Mouse (Mus musculus) neural tube, embryonic 15.5 days (tissue): ENCODE data around the gene Lingo3. TPM values are rescaled to one million over a fixed set of nuclear protein-coding genes. Genes with fewer than 3 reads are reported as not detected.
"Not testable (repeated sequence)": the region's sequence is repeated elsewhere in the genome, so short reads cannot be mapped to it uniquely, and the experiment has no call there.

Source experiments
- ATAC-seq: fragments of 200-750 bp; cut with Nextera tagmentation; 2 replicates; pipeline ENCODE4 v1.8.0; 2017; ENCODE audit warnings: mild to moderate bottlenecking, moderate TSS enrichment, moderate library complexity; ENCODE audit not compliant: low FRiP score
- H3K27ac ChIP-seq: fragments of 300-500 bp; sonication (generic); replicated peaks from 2 replicates; pipeline ENCODE4 v1.5.1; 2015; ENCODE audit warnings: mild to moderate bottlenecking, inconsistent platforms
- H3K27me3 ChIP-seq: fragments of 300-500 bp; sonication (generic); replicated peaks from 2 replicates; pipeline ENCODE4 v1.6.1; 2015; ENCODE audit warnings: inconsistent platforms
- H3K36me3 ChIP-seq: fragments of 300-500 bp; sonication (generic); 2 replicates; pipeline ENCODE4 v1.6.1; 2015; ENCODE audit warnings: inconsistent platforms
- H3K4me1 ChIP-seq: fragments of 300-500 bp; sonication (generic); 2 replicates; pipeline ENCODE4 v1.6.1; 2015; ENCODE audit warnings: inconsistent platforms
- H3K4me2 ChIP-seq: fragments of 300-500 bp; sonication (generic); 2 replicates; pipeline ENCODE4 v1.6.1; 2015; ENCODE audit warnings: inconsistent platforms, mild to moderate bottlenecking, moderate library complexity
- H3K4me3 ChIP-seq: fragments of 300-500 bp; sonication (generic); replicated peaks from 2 replicates; pipeline ENCODE4 v1.5.1; 2015; ENCODE audit warnings: mild to moderate bottlenecking, inconsistent platforms
- H3K9ac ChIP-seq: fragments of 300-500 bp; sonication (generic); replicated peaks from 2 replicates; pipeline ENCODE4 v1.6.1; 2015; ENCODE audit warnings: mild to moderate bottlenecking, inconsistent platforms
- H3K9me3 ChIP-seq: fragments of 300-500 bp; sonication (generic); replicated peaks from 2 replicates; pipeline ENCODE4 v1.6.1; 2016; ENCODE audit warnings: inconsistent platforms
- WGBS: fragments of 180-500 bp; shearing (Covaris S2); methylation state at CpG from one replicate; pipeline ENCODE4 v1.1.7; 2015; ENCODE audit warnings: mixed read lengths; 5-methylcytosine and 5-hydroxymethylcytosine counted together
- polyA plus RNA-seq: library from polyadenylated mRNA; unstranded; fragments of >200 nt; fragmentation: Nextera tagmentation; extraction: Ambion mirVana; gene quantifications from 2 replicates; pipeline ENCODE4 v1.2.1, GENCODE M21; 2015

Lingo3 gene
- polyA plus RNA-seq, 1 experiment from 2014 or later, result 18.6 TPM

- not testable (repeated sequence) for H3K9ac ChIP-seq, H3K9me3 ChIP-seq, H3K36me3 ChIP-seq, H3K4me2 ChIP-seq, H3K4me3 ChIP-seq, H3K27ac ChIP-seq, ATAC-seq, H3K4me1 ChIP-seq, H3K27me3 ChIP-seq
- WGBS, result 85% methylated on average over 3 of the region's 3 CpGs
Measured at GRCm38 (mm10) chr10:80816303-80816702, 27.5 kb downstream of the Lingo3 start.

DNA sequence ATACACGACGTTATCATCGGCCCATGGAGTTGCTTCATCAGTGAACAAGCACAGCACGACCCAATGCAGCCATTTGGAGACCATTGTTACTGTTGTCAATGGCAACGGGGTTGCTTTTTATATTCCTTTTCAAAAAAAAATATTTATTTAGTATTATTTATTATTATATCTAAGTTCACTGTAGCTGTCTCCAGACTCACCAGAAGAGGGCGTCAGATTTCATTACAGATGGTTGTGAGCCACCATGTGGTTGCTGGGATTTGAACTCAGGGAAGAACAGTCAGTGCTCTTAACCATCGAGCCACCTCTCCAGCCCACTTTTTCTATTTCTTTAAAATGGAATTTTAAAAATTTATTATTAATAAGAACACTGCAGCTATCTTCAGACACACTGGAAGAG lies 29.0 kb downstream of the Lingo3 start:
- H3K4me3 ChIP-seq, result no peak overlapping the region
- 61% methylated on average over 7 of the region's 7 CpGs for WGBS
- no peaks in the 10 kb centered on the region for H3K4me1 ChIP-seq
- H3K27ac ChIP-seq, result no peak overlapping the region
- no peak for ATAC-seq
- H3K4me2 ChIP-seq, result no peak overlapping the region
- H3K36me3 ChIP-seq, result no peaks in the 10 kb centered on the region
- peaks cover 17% of the 10 kb centered on the region for H3K27me3 ChIP-seq
- H3K9ac ChIP-seq, result no peak overlapping the region
- H3K9me3 ChIP-seq, result no peaks in the 10 kb centered on the region

DNA sequence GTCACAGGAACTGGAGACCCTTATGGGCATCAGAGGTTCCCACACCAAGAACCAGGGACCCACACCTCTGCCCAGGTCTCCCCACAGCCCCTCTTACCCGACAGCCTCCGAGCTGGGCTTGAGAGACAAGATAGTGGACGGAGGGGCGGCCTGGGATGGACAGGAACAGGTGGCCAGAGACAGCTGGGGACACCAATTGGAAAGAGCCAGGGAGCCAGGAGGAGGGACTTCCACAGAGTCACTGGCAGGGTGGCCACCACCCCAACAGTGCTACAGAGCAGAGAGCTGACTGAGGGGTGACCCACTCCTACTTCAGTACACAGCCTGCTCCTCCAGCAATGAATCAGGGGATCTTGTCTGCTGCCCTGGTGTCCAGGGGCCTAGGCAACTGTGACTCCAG lies 30.5 kb downstream of the Lingo3 start, which contains the start of gene Jsrp1:
TSS of gene Jsrp1 (minus strand) at position 133 of the 400 bp plus-strand sequence.
- Histone ChIP-seq H3K27ac (no peak within 1 kb of the TSS), H3K9me3 (no peaks in the 10 kb centered on the region), H3K4me2 (no peak within 1 kb of the TSS), H3K4me1 (peaks cover 11% of the 10 kb centered on the region), H3K9ac (no peak within 1 kb of the TSS), H3K27me3 (peaks cover 27% of the 10 kb centered on the region), H3K36me3 (no peaks in the 10 kb centered on the region), H3K4me3 (no peak within 1 kb of the TSS)
- 76% methylated on average over 4 of the region's 4 CpGs for WGBS
- no peak for ATAC-seq

GRCm38 (mm10) chr10:80812391-80813041 lies 31.3 kb downstream of the Lingo3 start:
- Histone ChIP-seq H3K27me3 (peaks cover 27% of the 10 kb centered on the region), H3K36me3 (no peaks in the 10 kb centered on the region), H3K4me2 (no peak overlapping the region), H3K4me3 (no peak overlapping the region), H3K9ac (no peak overlapping the region), H3K9me3 (no peaks in the 10 kb centered on the region), H3K4me1 (peaks cover 19% of the 10 kb centered on the region), H3K27ac (no peak overlapping the region)
- WGBS, result 67% methylated on average over 5 of the region's 5 CpGs
- no peak for ATAC-seq

DNA sequence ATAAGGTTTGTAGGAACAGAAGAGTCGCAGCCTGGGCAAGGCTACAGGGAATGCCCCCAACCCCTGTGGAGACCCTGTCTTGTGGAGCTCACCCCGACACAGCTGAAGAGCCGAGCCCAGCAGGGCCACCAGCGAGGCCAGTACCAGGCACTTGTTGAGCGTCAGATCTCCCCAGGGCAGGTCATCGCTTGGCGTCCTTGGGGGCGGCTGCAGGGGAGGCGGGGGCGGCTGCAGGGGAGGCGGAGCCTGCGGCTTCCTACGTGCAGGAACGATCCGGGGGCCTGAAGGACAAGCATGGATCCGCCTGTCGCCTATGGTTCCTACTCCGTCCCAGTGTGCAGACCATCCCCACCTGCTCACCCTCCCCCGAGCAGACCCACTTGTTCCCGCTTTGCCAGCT lies 33.8 kb downstream of the Lingo3 start:
- Histone ChIP-seq H3K27ac (no peak overlapping the region), H3K4me1 (peaks cover 37% of the 10 kb centered on the region), H3K9me3 (no peaks in the 10 kb centered on the region), H3K36me3 (peaks cover 3% of the 10 kb centered on the region), H3K27me3 (peaks cover 27% of the 10 kb centered on the region), H3K4me2 (peak overlapping the region; percentile 25; the same call in 1 of the 2 replicates), H3K9ac (no peak overlapping the region), H3K4me3 (0 out of 2 replicates have a peak overlapping the region, but pooled peaks have one; percentile 4)
- ATAC-seq, result no peak
- WGBS, result 6% methylated on average over 18 of the region's 20 CpGs

- no peaks in the 10 kb centered on the region for H3K9me3 ChIP-seq
- H3K4me3 ChIP-seq, result peak overlapping the region; percentile 14
- 8% methylated on average over 18 of the region's 18 CpGs for WGBS
- H3K4me2 ChIP-seq, result peak overlapping the region; percentile 98
- H3K4me1 ChIP-seq, result peaks cover 37% of the 10 kb centered on the region
- peaks cover 13% of the 10 kb centered on the region for H3K36me3 ChIP-seq
- no peak for ATAC-seq
- no peak overlapping the region for H3K27ac ChIP-seq
- peak overlapping the region; percentile 40 for H3K9ac ChIP-seq
- peaks cover 27% of the 10 kb centered on the region for H3K27me3 ChIP-seq
Measured at GRCm38 (mm10) chr10:80808985-80809632, 34.7 kb downstream of the Lingo3 start.

GRCm38 (mm10) chr10:80808099-80808984 lies 35.5 kb downstream of the Lingo3 start:
- H3K36me3 ChIP-seq, result peaks cover 20% of the 10 kb centered on the region
- no peak overlapping the region for H3K27ac ChIP-seq
- H3K4me3 ChIP-seq, result peak overlapping the region; percentile 51
- WGBS, result 19% methylated on average over 39 of the region's 40 CpGs
- no peak for ATAC-seq
- H3K4me1 ChIP-seq, result peaks cover 37% of the 10 kb centered on the region
- H3K9me3 ChIP-seq, result no peaks in the 10 kb centered on the region
- peak overlapping the region; percentile 40 for H3K9ac ChIP-seq
- H3K4me2 ChIP-seq, result peak overlapping the region; percentile 98
- H3K27me3 ChIP-seq, result peaks cover 27% of the 10 kb centered on the region

DNA sequence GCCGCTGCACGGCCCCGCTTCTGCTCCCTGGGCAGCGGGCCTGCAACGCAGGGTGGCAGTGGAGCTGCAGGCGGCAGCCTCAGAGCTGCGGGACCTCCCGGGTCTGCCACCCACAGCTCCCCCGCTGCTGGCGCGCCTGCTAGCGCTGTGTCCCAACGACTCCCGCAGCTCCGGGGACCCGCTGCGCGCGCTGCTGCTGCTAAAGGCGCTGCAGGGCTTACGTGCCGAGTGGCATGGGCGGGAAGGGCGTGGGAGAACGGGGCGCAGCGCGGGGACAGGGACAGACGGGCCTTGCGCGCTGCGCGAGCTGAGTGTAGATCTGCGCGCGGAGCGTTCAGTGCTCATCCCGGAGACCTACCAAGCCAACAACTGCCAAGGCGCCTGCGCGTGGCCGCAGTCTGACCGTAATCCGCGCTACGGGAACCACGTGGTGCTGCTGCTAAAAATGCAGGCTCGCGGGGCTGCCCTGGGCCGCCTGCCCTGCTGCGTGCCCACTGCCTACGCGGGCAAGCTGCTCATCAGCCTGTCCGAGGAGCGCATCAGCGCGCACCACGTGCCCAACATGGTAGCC lies 36.7 kb downstream of the Lingo3 start:
- ATAC-seq, result peak; percentile 88
- Histone ChIP-seq H3K9ac (peak overlapping the region; percentile 78), H3K4me1 (peaks cover 37% of the 10 kb centered on the region), H3K27me3 (peaks cover 20% of the 10 kb centered on the region), H3K36me3 (peaks cover 32% of the 10 kb centered on the region), H3K27ac (peak overlapping the region; percentile 93), H3K4me3 (peak overlapping the region; percentile 51), H3K4me2 (peak overlapping the region; percentile 98), H3K9me3 (no peaks in the 10 kb centered on the region)
- 2% methylated on average over 56 of the region's 58 CpGs for WGBS

DNA sequence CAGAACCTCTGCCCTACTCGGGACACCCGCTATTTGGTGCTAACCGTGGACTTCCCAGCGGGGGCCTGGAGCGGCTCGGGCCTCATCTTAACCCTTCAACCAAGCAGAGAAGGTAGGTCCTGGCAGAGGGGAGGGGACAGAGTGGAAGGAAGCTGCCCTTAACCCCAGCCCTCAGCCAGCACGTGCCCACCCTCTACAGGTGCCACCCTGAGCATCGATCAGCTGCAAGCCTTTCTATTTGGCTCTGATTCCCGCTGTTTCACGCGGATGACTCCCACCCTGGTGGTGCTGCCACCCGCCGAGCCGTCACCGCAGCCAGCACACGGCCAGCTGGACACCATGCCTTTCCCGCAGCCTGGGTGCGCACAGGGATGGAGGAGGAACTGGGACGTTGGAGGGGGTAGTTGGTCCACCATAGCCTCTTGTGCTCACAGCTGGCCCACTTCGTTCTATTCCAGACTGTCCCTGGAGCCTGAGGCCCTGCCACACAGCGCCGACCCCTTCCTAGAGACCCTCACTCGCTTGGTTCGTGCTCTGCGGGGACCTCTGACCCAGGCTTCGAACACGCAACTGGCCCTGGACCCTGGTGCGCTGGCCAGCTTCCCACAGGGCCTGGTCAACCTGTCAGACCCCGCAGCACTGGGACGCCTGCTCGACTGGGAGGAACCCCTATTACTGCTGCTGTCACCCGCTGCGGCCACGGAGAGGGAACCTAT lies 37.3 kb downstream of the Lingo3 start:
- Histone ChIP-seq H3K9me3 (no peaks in the 10 kb centered on the region), H3K4me3 (peak overlapping the region; percentile 51), H3K27me3 (peaks cover 19% of the 10 kb centered on the region), H3K4me1 (peaks cover 37% of the 10 kb centered on the region), H3K27ac (peak overlapping the region; percentile 93), H3K9ac (peak overlapping the region; percentile 78), H3K36me3 (peaks cover 39% of the 10 kb centered on the region), H3K4me2 (peak overlapping the region; percentile 98)
- ATAC-seq, result peak; percentile 1; the same call in 1 of the 2 replicates
- WGBS, result 34% methylated on average over 34 of the region's 34 CpGs

DNA sequence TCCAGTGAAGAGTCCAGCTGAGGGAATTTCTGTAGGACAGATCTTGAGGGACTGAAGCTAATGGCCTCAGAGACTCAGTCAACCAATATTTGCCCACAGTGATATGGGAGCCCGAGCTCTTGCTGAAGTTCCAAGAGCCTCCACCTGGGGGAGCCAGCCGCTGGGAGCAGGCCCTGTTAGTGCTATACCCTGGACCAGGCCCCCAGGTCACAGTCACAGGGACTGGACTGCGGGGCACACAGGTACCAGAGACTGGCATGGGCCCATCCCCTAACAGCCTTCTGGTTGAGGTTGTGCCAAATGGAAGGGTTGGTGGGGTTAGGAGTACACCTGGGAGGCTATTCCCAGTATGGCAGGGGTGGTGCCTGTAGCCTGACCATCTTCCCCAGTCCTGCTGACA lies 37.9 kb downstream of the Lingo3 start:
- ATAC-seq, result peak; percentile 12; the same call in 1 of the 2 replicates
- Histone ChIP-seq H3K9me3 (no peaks in the 10 kb centered on the region), H3K4me1 (peaks cover 39% of the 10 kb centered on the region), H3K36me3 (peaks cover 44% of the 10 kb centered on the region), H3K4me3 (no peak overlapping the region; the same call in 1 of the 2 replicates), H3K27me3 (peaks cover 19% of the 10 kb centered on the region), H3K27ac (peak overlapping the region; percentile 93; the same call in 1 of the 2 replicates), H3K9ac (peak overlapping the region; percentile 14; the same call in 1 of the 2 replicates), H3K4me2 (peak overlapping the region; percentile 98; the same call in 1 of the 2 replicates)
- 17% methylated on average over 3 of the region's 3 CpGs for WGBS
